Mouse (Mus musculus): ENCODE results near the gene Ccdc134. TPM values are rescaled to one million over a fixed set of nuclear protein-coding genes. Genes with fewer than 3 reads are reported as not detected.

Gene Ccdc134
- polyA plus RNA-seq, 1 experiment from 2014 or later = 11.7 TPM

DNA sequence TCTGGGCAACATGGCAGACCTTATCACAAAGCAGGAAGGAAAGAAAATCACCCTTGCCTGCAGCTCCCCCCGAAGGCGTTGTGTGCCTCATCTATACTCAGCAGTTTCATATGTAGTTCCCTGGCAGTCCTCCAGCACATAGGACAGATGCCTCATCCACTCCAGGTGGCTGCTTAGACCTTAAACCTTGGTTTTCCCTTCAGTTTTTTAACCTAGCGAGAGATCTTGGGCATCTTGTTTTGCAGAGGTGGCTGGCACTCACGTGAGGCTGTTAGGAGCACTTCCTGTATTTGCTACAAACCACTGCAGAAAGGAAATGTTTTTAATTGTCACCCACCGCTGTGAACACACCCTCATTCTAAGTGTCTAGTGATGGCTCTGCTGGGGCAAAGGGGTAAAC lies 59.2 kb downstream of the Ccdc134 start:
- Histone ChIP-seq H3K27ac (ENCODE audit: low read length) (peak overlapping the region; percentile 78), H3K4me2 (ENCODE audit: low read depth, low read length) (peak overlapping the region; percentile 11; the same call in 1 of the 2 replicates), H3K9ac (ENCODE audit: low read length) (no peak overlapping the region), H3K4me3 (ENCODE audit: low read length) (no peak overlapping the region), H3K36me3 (ENCODE audit: control insufficient read depth, insufficient read depth) (peaks cover 33% of the 10 kb centered on the region), H3K9me3 (replicated peaks; ENCODE audit: control insufficient read depth, low read length) (peaks cover 9% of the 10 kb centered on the region), H3K4me1 (ENCODE audit: control insufficient read depth, insufficient read depth, low read length) (peaks cover 30% of the 10 kb centered on the region), H3K27me3 (ENCODE audit: control insufficient read depth, insufficient read depth, low read length) (no peaks in the 10 kb centered on the region)
- ATAC-seq (replicated peaks; ENCODE audit: extremely low read depth, insufficient read depth, low FRiP score) = no peak
- WGBS = 55% methylated on average over 5 of the region's 5 CpGs

DNA sequence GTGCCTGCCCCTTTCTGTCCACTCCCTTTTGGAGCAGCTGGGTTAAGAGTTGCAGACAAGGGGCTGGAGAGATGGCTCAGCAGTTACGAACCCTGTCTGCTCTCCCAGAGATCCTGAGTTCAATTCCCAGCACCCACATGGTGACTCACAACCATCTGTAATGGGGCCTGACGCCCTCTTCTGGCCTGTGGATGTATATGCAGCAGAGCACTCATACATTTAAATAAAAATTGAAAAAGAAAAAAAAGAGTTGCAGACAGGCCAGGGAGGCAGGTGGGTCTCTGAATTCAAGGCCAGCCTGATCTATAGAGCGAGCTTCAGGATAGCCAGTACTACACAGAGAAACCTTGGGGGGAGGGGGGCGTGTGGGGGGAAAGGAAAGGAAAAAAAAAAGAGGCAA lies 59.7 kb downstream of the Ccdc134 start:
- Histone ChIP-seq H3K27ac (ENCODE audit: low read length) (no peak overlapping the region; the same call in 1 of the 2 replicates), H3K36me3 (ENCODE audit: control insufficient read depth, insufficient read depth) (peaks cover 32% of the 10 kb centered on the region)

DNA sequence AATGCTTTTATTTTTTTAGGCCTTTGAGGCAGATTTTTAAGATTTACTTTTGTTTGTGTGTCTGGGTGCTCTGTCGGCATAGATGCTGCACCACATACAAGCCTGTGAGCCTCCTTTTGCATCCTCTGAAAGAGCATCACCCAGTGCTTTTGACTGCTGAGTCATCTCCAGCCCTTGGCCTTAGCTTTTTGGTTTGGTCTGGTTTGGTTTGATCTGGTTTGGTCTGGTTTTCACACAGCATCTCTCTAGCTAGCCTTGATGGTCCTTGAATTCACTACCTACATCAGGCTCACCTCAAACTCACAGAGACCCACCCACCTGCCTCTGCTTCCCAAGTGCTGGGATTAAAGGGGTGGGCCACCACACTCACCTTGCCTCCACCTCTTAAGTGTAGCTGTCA lies 60.2 kb downstream of the Ccdc134 start:
- WGBS = 89% methylated on average over 1 of the region's 1 CpGs
- no peak for ATAC-seq (replicated peaks; ENCODE audit: extremely low read depth, insufficient read depth, low FRiP score)
- 0 out of 2 replicates have a peak, but pooled peaks cover 3% of the 10 kb centered on the region for H3K9me3 ChIP-seq (replicated peaks; ENCODE audit: control insufficient read depth, low read length)
- no peaks in the 10 kb centered on the region for H3K27me3 ChIP-seq (ENCODE audit: control insufficient read depth, insufficient read depth, low read length)
- H3K4me1 ChIP-seq (ENCODE audit: control insufficient read depth, insufficient read depth, low read length) = peaks cover 30% of the 10 kb centered on the region
- no peak overlapping the region for H3K9ac ChIP-seq (ENCODE audit: low read length)
- no peak overlapping the region for H3K27ac ChIP-seq (ENCODE audit: low read length)
- peaks cover 32% of the 10 kb centered on the region for H3K36me3 ChIP-seq (ENCODE audit: control insufficient read depth, insufficient read depth)
- no peak overlapping the region for H3K4me3 ChIP-seq (ENCODE audit: low read length)
- no peak overlapping the region for H3K4me2 ChIP-seq (ENCODE audit: low read depth, low read length)

More for the DNA sequence above, 59.7 kb downstream of the Ccdc134 start:
- Histone ChIP-seq H3K4me2 (ENCODE audit: low read depth, low read length) (no peak overlapping the region), H3K4me1 (ENCODE audit: control insufficient read depth, insufficient read depth, low read length) (peaks cover 30% of the 10 kb centered on the region), H3K4me3 (ENCODE audit: low read length) (no peak overlapping the region), H3K9me3 (replicated peaks; ENCODE audit: control insufficient read depth, low read length) (peaks cover 5% of the 10 kb centered on the region), H3K27me3 (ENCODE audit: control insufficient read depth, insufficient read depth, low read length) (no peaks in the 10 kb centered on the region), H3K9ac (ENCODE audit: low read length) (no peak overlapping the region)
- ATAC-seq (replicated peaks; ENCODE audit: extremely low read depth, insufficient read depth, low FRiP score) = no peak
- WGBS = 86% methylated on average over 4 of the region's 4 CpGs

DNA sequence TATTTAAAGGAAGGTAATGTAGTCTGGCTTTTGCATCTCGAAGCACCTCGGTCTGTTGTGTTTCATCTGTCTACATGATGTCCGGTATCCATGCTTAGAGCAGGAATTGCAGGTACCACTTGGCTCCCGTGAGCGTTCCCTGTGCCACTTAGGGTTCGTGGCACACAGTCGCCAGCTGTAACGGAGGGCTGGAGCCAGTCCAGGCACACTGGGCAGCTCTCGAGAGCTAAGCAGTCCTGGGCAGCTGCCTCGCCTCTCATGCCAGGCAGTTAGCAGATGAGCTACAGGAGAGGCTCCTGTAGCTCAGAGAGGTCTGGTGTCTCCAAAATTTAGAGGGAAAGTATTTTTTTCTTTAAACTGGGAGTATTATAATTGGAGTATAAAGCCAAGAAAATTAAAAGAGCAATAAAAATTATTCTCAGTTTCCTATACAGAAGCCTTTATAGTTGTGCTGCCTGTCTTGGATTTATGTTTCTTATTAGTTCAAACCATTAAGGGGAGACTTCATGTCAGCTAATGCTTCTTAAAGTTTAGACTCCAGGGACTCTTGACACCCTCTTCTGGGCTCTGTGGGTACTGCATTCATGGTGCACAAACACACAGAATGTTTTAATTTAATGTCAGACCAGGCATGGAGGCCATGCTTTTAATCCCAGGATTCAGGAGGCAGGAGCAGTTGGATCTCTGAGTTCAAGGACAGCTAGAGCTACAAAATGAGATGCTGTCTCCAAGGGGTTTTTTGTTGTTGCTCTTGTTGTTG lies 60.9 kb downstream of the Ccdc134 start:
- peaks cover 32% of the 10 kb centered on the region for H3K36me3 ChIP-seq (ENCODE audit: control insufficient read depth, insufficient read depth)
- no peak overlapping the region for H3K4me3 ChIP-seq (ENCODE audit: low read length)
- 0 out of 2 replicates have a peak, but pooled peaks cover 3% of the 10 kb centered on the region for H3K9me3 ChIP-seq (replicated peaks; ENCODE audit: control insufficient read depth, low read length)
- H3K27ac ChIP-seq (ENCODE audit: low read length) = no peak overlapping the region
- no peak for ATAC-seq (replicated peaks; ENCODE audit: extremely low read depth, insufficient read depth, low FRiP score)
- 86% methylated on average over 10 of the region's 10 CpGs for WGBS
- no peak overlapping the region for H3K9ac ChIP-seq (ENCODE audit: low read length)
- no peaks in the 10 kb centered on the region for H3K27me3 ChIP-seq (ENCODE audit: control insufficient read depth, insufficient read depth, low read length)
- H3K4me1 ChIP-seq (ENCODE audit: control insufficient read depth, insufficient read depth, low read length) = peaks cover 30% of the 10 kb centered on the region
- H3K4me2 ChIP-seq (ENCODE audit: low read depth, low read length) = no peak overlapping the region

Other genes starting within 250 kb of the Ccdc134 start
- 157 and 161 TPM in 2 replicates for gene Polr3h, start 201.7 kb upstream of the Ccdc134 start, polyA plus RNA-seq (2015; fragmentation: Nextera tagmentation; extraction: Ambion mirVana)
- gene Csdc2, start 191.2 kb upstream of the Ccdc134 start, polyA plus RNA-seq (2015; fragmentation: Nextera tagmentation; extraction: Ambion mirVana) = 5.4 and 6.1 TPM in 2 replicates
- gene Pmm1, start 167.0 kb upstream of the Ccdc134 start, polyA plus RNA-seq (2015; fragmentation: Nextera tagmentation; extraction: Ambion mirVana) = 22.4 and 24.3 TPM in 2 replicates
- gene 1700029P11Rik, start 147.4 kb upstream of the Ccdc134 start, polyA plus RNA-seq (2015; fragmentation: Nextera tagmentation; extraction: Ambion mirVana) = not detected in 2 replicates
- 76.8 and 113 TPM in 2 replicates for gene Xrcc6, start 140.1 kb upstream of the Ccdc134 start, polyA plus RNA-seq (2015; fragmentation: Nextera tagmentation; extraction: Ambion mirVana)
- 22.4 and 37.4 TPM in 2 replicates for gene Desi1, start 94.1 kb upstream of the Ccdc134 start, polyA plus RNA-seq (2015; fragmentation: Nextera tagmentation; extraction: Ambion mirVana)
- gene Snu13, start 80.3 kb upstream of the Ccdc134 start, polyA plus RNA-seq (2015; fragmentation: Nextera tagmentation; extraction: Ambion mirVana) = 174 and 210 TPM in 2 replicates
- not detected in 2 replicates for gene 4930407I10Rik, start 68.8 kb upstream of the Ccdc134 start, polyA plus RNA-seq (2015; fragmentation: Nextera tagmentation; extraction: Ambion mirVana)
- gene Mei1, start 57.9 kb upstream of the Ccdc134 start, polyA plus RNA-seq (2015; fragmentation: Nextera tagmentation; extraction: Ambion mirVana) = not detected in 2 replicates
- 91.6 and 92.0 TPM in 2 replicates for gene Srebf2, start 19.3 kb downstream of the Ccdc134 start, polyA plus RNA-seq (2015; fragmentation: Nextera tagmentation; extraction: Ambion mirVana)
- 0.15 and 0.32 TPM in 2 replicates for gene Shisa8, start 84.9 kb downstream of the Ccdc134 start, polyA plus RNA-seq (2015; fragmentation: Nextera tagmentation; extraction: Ambion mirVana)
- 0.18 TPM in 1 of 2 replicates, not detected in the other for gene Tnfrsf13c, start 96.4 kb downstream of the Ccdc134 start, polyA plus RNA-seq (2015; fragmentation: Nextera tagmentation; extraction: Ambion mirVana)
- gene Cenpm, start 116.8 kb downstream of the Ccdc134 start, polyA plus RNA-seq (2015; fragmentation: Nextera tagmentation; extraction: Ambion mirVana) = 50.8 and 57.2 TPM in 2 replicates
- gene 1500009C09Rik, start 124.5 kb downstream of the Ccdc134 start, polyA plus RNA-seq (2015; fragmentation: Nextera tagmentation; extraction: Ambion mirVana) = not detected in 2 replicates
- 3.9 and 4.1 TPM in 2 replicates for gene Sept3, start 147.0 kb downstream of the Ccdc134 start, polyA plus RNA-seq (2015; fragmentation: Nextera tagmentation; extraction: Ambion mirVana)
- gene Wbp2nl, start 171.0 kb downstream of the Ccdc134 start, polyA plus RNA-seq (2015; fragmentation: Nextera tagmentation; extraction: Ambion mirVana) = 0.17 and 0.22 TPM in 2 replicates
- gene Naga, start 211.0 kb downstream of the Ccdc134 start, polyA plus RNA-seq (2015; fragmentation: Nextera tagmentation; extraction: Ambion mirVana) = 44.1 and 47.8 TPM in 2 replicates
- gene Pheta2, start 211.0 kb downstream of the Ccdc134 start, polyA plus RNA-seq (2015; fragmentation: Nextera tagmentation; extraction: Ambion mirVana) = 8.1 and 9.4 TPM in 2 replicates
- 340 and 355 TPM in 2 replicates for gene Smdt1, start 211.0 kb downstream of the Ccdc134 start, polyA plus RNA-seq (2015; fragmentation: Nextera tagmentation; extraction: Ambion mirVana)
- gene Ndufa6, start 226.4 kb downstream of the Ccdc134 start, polyA plus RNA-seq (2015; fragmentation: Nextera tagmentation; extraction: Ambion mirVana) = 604 and 609 TPM in 2 replicates

Data from heart, embryonic 16.5 days (tissue).